In the genomic region with DNA sequence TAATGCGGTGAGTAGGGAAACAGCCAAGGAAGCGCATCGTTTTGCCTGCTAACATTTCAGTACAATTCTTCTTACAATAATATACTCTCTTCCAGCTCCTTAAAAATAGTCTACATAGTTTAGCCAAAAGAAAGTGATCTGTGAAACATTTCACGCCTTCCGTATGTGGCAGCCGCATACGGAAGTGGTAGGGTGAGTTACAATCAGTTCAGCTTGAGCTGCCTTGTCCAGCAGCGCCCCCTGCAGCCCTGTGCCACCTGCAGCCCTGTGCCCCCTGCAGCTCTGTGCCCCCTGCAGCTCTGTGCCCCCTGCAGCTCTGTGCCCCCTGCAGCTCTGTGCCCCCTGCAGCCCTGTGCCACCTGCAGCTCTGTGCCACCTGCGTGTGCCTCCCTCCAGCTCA, we compare ENCODE assay signal across 8 mouse cellular contexts.
A peak's percentile ranks its signal among the peaks of the same experiment; 100 is the strongest.
DNase-seq lines count a peak whose midpoint lies in the region; TF ChIP-seq lines count a peak whose summit lies in the region.

No protein-coding gene starts in this region.

- peak; percentile 14 to 47 for DNase-seq in adrenal gland, adult 18-20 months (ENCODE audit: low spot score in 2 of 2)
- DNase-seq in adrenal gland, postnatal 4 days (ENCODE audit: low spot score in 2 of 2): no peak
- peak in 1 of 2 experiments; percentile 32 for DNase-seq in layer of hippocampus, adult 2 months (ENCODE audit: low spot score in 2 of 2)
- no peak for DNase-seq in layer of hippocampus, adult 9-11 months
- peak; percentile 25 to 56 for DNase-seq in gastrocnemius, postnatal 36 days
- DNase-seq in lung, postnatal 14 days: peak; percentile 69
- DNase-seq in thymus, postnatal 0 days (ENCODE audit: low spot score): peak; percentile 46

- H3K4me1 ChIP-seq in bone marrow macrophage, adult 2 months (ENCODE audit: control insufficient read depth, insufficient read depth, low read length): no peaks in the 10 kb centered on the region

- no peak overlapping the region for H3K27ac ChIP-seq in layer of hippocampus, adult 2 months
- no peak overlapping the region for H3K27ac ChIP-seq in bone marrow macrophage, adult 2 months (ENCODE audit: insufficient read depth, low read depth, low read length)

- peak; percentile 66 for TF ChIP-seq CTCF in layer of hippocampus, adult 2 months (conservative IDR thresholded peaks at IDR 0.05)
- 0 out of 2 replicates have a peak, but pooled peaks have one; percentile 20 for TF ChIP-seq CTCF in bone marrow macrophage, adult 2 months (IDR thresholded peaks at IDR 0.05; ENCODE audit: low read depth, low read length)

- H3K4me3 ChIP-seq in layer of hippocampus, adult 2 months: no peak overlapping the region
- H3K4me3 ChIP-seq in bone marrow macrophage, adult 2 months (ENCODE audit: insufficient read depth, low read length): no peak overlapping the region

- intact Hi-C loops in gastrocnemius, postnatal 36 days (cut with DNase I): loop anchor here (5.0 kb wide), 3 partner anchors 74 to 344 kb away; no protein-coding TSS in a partner anchor

- no peak for TF ChIP-seq POLR2A in bone marrow macrophage, adult 2 months (IDR thresholded peaks at IDR 0.05; ENCODE audit: borderline replicate concordance, low read depth, low read length)

Comparison
In these comparisons a context has a peak if more than half of its experiments do, and no peak if none do; other contexts are left out.
1. DNase-seq: peak in adrenal gland, adult 18-20 months (2 of 2), gastrocnemius, postnatal 36 days (2 of 2), lung, postnatal 14 days (single experiment) and thymus, postnatal 0 days (single experiment); none in adrenal gland, postnatal 4 days (0 of 2) and layer of hippocampus, adult 9-11 months (single experiment).